In genomic region chr11:23665311-23665786, GRCm38 (mm10) we compare ENCODE assay signal across 8 mouse cellular contexts. TPM values are rescaled to one million over a fixed set of nuclear protein-coding genes. Genes with fewer than 3 reads are reported as not detected.
DNase-seq lines count a peak whose midpoint lies in the region; ATAC-seq lines count a peak whose summit lies in the region.

Gene Pus10 (plus strand): TSS chr11:23665674.

- under 1% methylated on average over 37 of the region's 40 CpGs for WGBS in forebrain, embryonic 13.5 days
- under 1% methylated on average over 40 of the region's 40 CpGs for WGBS in hindbrain, embryonic 14.5 days
- WGBS in midbrain, embryonic 11.5 days: under 1% methylated on average over 40 of the region's 40 CpGs

- H3K4me2 ChIP-seq in forebrain, embryonic 13.5 days: peak within 1 kb of the TSS; percentile 75
- H3K4me2 ChIP-seq in hindbrain, embryonic 14.5 days (replicated peaks): peak within 1 kb of the TSS; percentile 80
- peak within 1 kb of the TSS; percentile 65 for H3K4me2 ChIP-seq in midbrain, embryonic 11.5 days

- no peaks in the 10 kb centered on the region for H3K27me3 ChIP-seq in forebrain, embryonic 13.5 days
- no peaks in the 10 kb centered on the region for H3K27me3 ChIP-seq in hindbrain, embryonic 14.5 days (ENCODE audit: control insufficient read depth, insufficient read depth, low read length)
- H3K27me3 ChIP-seq in midbrain, embryonic 11.5 days (ENCODE audit: control insufficient read depth, insufficient read depth, low read length): no peaks in the 10 kb centered on the region

- no peaks in the 10 kb centered on the region for H3K9me3 ChIP-seq in forebrain, embryonic 13.5 days (replicated peaks)
- H3K9me3 ChIP-seq in hindbrain, embryonic 14.5 days (ENCODE audit: control insufficient read depth, low read length): no peaks in the 10 kb centered on the region
- no peaks in the 10 kb centered on the region for H3K9me3 ChIP-seq in midbrain, embryonic 11.5 days (ENCODE audit: control insufficient read depth, low read length)

- H3K9ac ChIP-seq in forebrain, embryonic 13.5 days: peak within 1 kb of the TSS; percentile 93
- peak within 1 kb of the TSS; percentile 84 for H3K9ac ChIP-seq in hindbrain, embryonic 14.5 days
- peak within 1 kb of the TSS; percentile 82 for H3K9ac ChIP-seq in midbrain, embryonic 11.5 days (ENCODE audit: low read length)

- no peak for DNase-seq in cerebellum, postnatal 36 days
- DNase-seq in adrenal gland, adult (ENCODE audit: inconsistent age in 2 of 2, low spot score in 1 of 2): peak; percentile 63 to 90
- peak; percentile 30 for DNase-seq in hindbrain, embryonic 14.5 days (ENCODE audit: low spot score)
- DNase-seq in left cerebral cortex, postnatal 25 days (ENCODE audit: low spot score in 2 of 2): no peak
- DNase-seq in midbrain, embryonic 11.5 days (ENCODE audit: low spot score, missing footprints): no peak
- no peak for DNase-seq in embryo, embryonic 11 days

- H3K36me3 ChIP-seq in forebrain, embryonic 13.5 days (ENCODE audit: poor library complexity, severe bottlenecking): no peaks in the 10 kb centered on the region
- peaks cover 6% of the 10 kb centered on the region; the same call in 1 of the 2 replicates for H3K36me3 ChIP-seq in hindbrain, embryonic 14.5 days (replicated peaks; ENCODE audit: control insufficient read depth, insufficient read depth)
- no peaks in the 10 kb centered on the region for H3K36me3 ChIP-seq in midbrain, embryonic 11.5 days (ENCODE audit: control insufficient read depth, insufficient read depth, low read length)

- peak; percentile 42 for ATAC-seq in cerebellum, adult (ENCODE audit: insufficient number of reproducible peaks, low FRiP score, low TSS enrichment)
- peak; percentile 63 for ATAC-seq in forebrain, embryonic 13.5 days
- peak; percentile 61 for ATAC-seq in hindbrain, embryonic 14.5 days (ENCODE audit: low FRiP score)
- ATAC-seq in midbrain, embryonic 11.5 days (ENCODE audit: low FRiP score): peak; percentile 75

- H3K4me3 ChIP-seq in forebrain, embryonic 13.5 days: peak within 1 kb of the TSS; percentile 91
- H3K4me3 ChIP-seq in hindbrain, embryonic 14.5 days (replicated peaks; ENCODE audit: low read length): peak within 1 kb of the TSS; percentile 81
- peak within 1 kb of the TSS; percentile 88 for H3K4me3 ChIP-seq in midbrain, embryonic 11.5 days (ENCODE audit: low read depth, low read length)

- intact Hi-C loops in left cerebral cortex, postnatal 25 days (cut with DNase I): loop anchor here (2.0 kb wide), 1 partner anchor 33 kb away; the partner anchor contains the start of gene 0610010F05Rik

- peak within 1 kb of the TSS; percentile 93 for H3K27ac ChIP-seq in forebrain, embryonic 13.5 days
- peak within 1 kb of the TSS; percentile 96 for H3K27ac ChIP-seq in hindbrain, embryonic 14.5 days
- peak within 1 kb of the TSS; percentile 85 for H3K27ac ChIP-seq in midbrain, embryonic 11.5 days (ENCODE audit: low read depth, low read length)

- peaks cover 23% of the 10 kb centered on the region for H3K4me1 ChIP-seq in forebrain, embryonic 13.5 days
- H3K4me1 ChIP-seq in hindbrain, embryonic 14.5 days (replicated peaks; ENCODE audit: control insufficient read depth, insufficient read depth, low read length): peaks cover 16% of the 10 kb centered on the region
- peaks cover 2% of the 10 kb centered on the region; the same call in 1 of the 2 replicates for H3K4me1 ChIP-seq in midbrain, embryonic 11.5 days (ENCODE audit: control insufficient read depth, insufficient read depth, low read length)

RNA-seq across cellular contexts. Expression of gene Pus10, which starts in this region (rescaled TPM):
- 16.4 and 16.7 TPM in 2 replicates for polyA plus RNA-seq in forebrain, embryonic 13.5 days (2015; fragmentation: Nextera tagmentation; extraction: Ambion mirVana)
- 11.7 and 13.0 TPM in 2 replicates for polyA plus RNA-seq in hindbrain, embryonic 14.5 days (2014; fragmentation: Nextera tagmentation; extraction: Ambion mirVana)
- total RNA-seq in left cerebral cortex, postnatal 25 days (2021): 10 to 100 TPM; 16.0 to 19.6 TPM
- 19.1 and 20.7 TPM in 2 replicates for polyA plus RNA-seq in midbrain, embryonic 11.5 days (2014; fragmentation: Nextera tagmentation; extraction: Ambion mirVana)

Comparison
In these comparisons a context has a peak if more than half of its experiments do, and no peak if none do; other contexts are left out.
1. DNase-seq: peak in adrenal gland, adult (2 of 2) and hindbrain, embryonic 14.5 days (single experiment); none in cerebellum, postnatal 36 days (0 of 2), left cerebral cortex, postnatal 25 days (0 of 2), midbrain, embryonic 11.5 days (single experiment) and embryo, embryonic 11 days (single experiment).
2. Peak in every context shown above with its lines, with median percentiles within 50 percentile points of each other: ATAC-seq, H3K27ac ChIP-seq, H3K4me2 ChIP-seq, H3K4me3 ChIP-seq and H3K9ac ChIP-seq.